Mouse (Mus musculus): Measurements from ENCODE around the gene Notch3.
A peak's percentile ranks its signal among the peaks of the same experiment; 100 is the strongest.

The Notch3 gene

GRCm38 (mm10) chr17:32092241-32092619 lies 74.4 kb downstream of the Notch3 start:
- no peak for DNase-seq (ENCODE audit: low spot score)

- peak; percentile 86 for DNase-seq (ENCODE audit: low spot score)
These were observed 75.0 kb downstream of the Notch3 start for GRCm38 (mm10) chr17:32091364-32092240.

GRCm38 (mm10) chr17:32091032-32091363 lies 75.7 kb downstream of the Notch3 start:
- no peak for DNase-seq (ENCODE audit: low spot score)

GRCm38 (mm10) chr17:32087069-32087468 lies 79.6 kb downstream of the Notch3 start:
- no peak for DNase-seq (ENCODE audit: low spot score)

- DNase-seq (ENCODE audit: low spot score): no peak
These were observed 83.3 kb downstream of the Notch3 start for GRCm38 (mm10) chr17:32083351-32083750.

- DNase-seq (ENCODE audit: low spot score): no peak
These were observed 91.5 kb downstream of the Notch3 start for GRCm38 (mm10) chr17:32075164-32075563.

GRCm38 (mm10) chr17:32074658-32075057 lies 92.0 kb downstream of the Notch3 start:
- no peak for DNase-seq (ENCODE audit: low spot score)

- DNase-seq (ENCODE audit: low spot score): peak; percentile 85
These were observed 93.3 kb downstream of the Notch3 start for GRCm38 (mm10) chr17:32073359-32073758.
